Mouse (Mus musculus) ES-Bruce4 (cell line): ENCODE results near the gene Rapgef1. TPM values are rescaled to one million over a fixed set of nuclear protein-coding genes. Genes with fewer than 3 reads are reported as not detected.

ENCODE experiments used
- H3K27ac ChIP-seq: 2 replicates; pipeline ENCODE4 v1.5.1; 2012; ENCODE audit warnings: low read length, inconsistent platforms; ENCODE audit not compliant: insufficient read depth
- H3K27me3 ChIP-seq: 2 replicates; pipeline ENCODE4 v1.6.1; 2012; ENCODE audit warnings: mild to moderate bottlenecking, low read length, inconsistent platforms; ENCODE audit not compliant: control insufficient read depth, poor library complexity, insufficient read depth, severe bottlenecking
- H3K36me3 ChIP-seq: 2 replicates; pipeline ENCODE4 v1.6.1; 2012; ENCODE audit warnings: inconsistent platforms, mild to moderate bottlenecking, low read length, moderate library complexity; ENCODE audit not compliant: control insufficient read depth, poor library complexity, insufficient read depth, severe bottlenecking
- H3K4me1 ChIP-seq: one replicate; pipeline ENCODE4 v1.8.1; 2011; ENCODE audit warnings: low read length; ENCODE audit not compliant: control insufficient read depth, insufficient read depth
- H3K4me3 ChIP-seq: 2 replicates; pipeline ENCODE4 v1.5.1; 2011; ENCODE audit warnings: low read depth, mild to moderate bottlenecking, low read length
- H3K9ac ChIP-seq: 2 replicates; pipeline ENCODE4 v1.6.1; 2012; ENCODE audit warnings: low read depth, mild to moderate bottlenecking, inconsistent platforms; ENCODE audit not compliant: poor library complexity, severe bottlenecking
- H3K9me3 ChIP-seq: replicated peaks from 2 replicates; pipeline ENCODE4 v1.6.1; 2012; ENCODE audit warnings: mild to moderate bottlenecking, low read length, inconsistent platforms; ENCODE audit not compliant: control insufficient read depth, poor library complexity, insufficient read depth, severe bottlenecking
- CTCF ChIP-seq: IDR thresholded peaks from one replicate; pipeline ENCODE4 v1.8.1; 2011; ENCODE audit warnings: low read depth, low read length
- EP300 ChIP-seq: IDR thresholded peaks from 2 replicates; pipeline ENCODE4 v1.6.1; 2011; ENCODE audit warnings: low read depth, low read length; ENCODE audit not compliant: insufficient read depth
- POLR2A ChIP-seq: IDR thresholded peaks from one replicate; pipeline ENCODE4 v1.8.1; 2011; ENCODE audit warnings: low read length; ENCODE audit not compliant: insufficient read depth
- polyA plus RNA-seq: library from polyadenylated mRNA; stranded (reverse); fragments of >200 nt; gene quantifications from 2 replicates; pipeline ENCODE4 v1.2.4, GENCODE M21; 2011; ENCODE audit warnings: low read depth; ENCODE audit not compliant: missing spikeins, insufficient read depth, insufficient read length

Gene Rapgef1
- polyA plus RNA-seq, 1 experiment = 37.0 TPM

DNA sequence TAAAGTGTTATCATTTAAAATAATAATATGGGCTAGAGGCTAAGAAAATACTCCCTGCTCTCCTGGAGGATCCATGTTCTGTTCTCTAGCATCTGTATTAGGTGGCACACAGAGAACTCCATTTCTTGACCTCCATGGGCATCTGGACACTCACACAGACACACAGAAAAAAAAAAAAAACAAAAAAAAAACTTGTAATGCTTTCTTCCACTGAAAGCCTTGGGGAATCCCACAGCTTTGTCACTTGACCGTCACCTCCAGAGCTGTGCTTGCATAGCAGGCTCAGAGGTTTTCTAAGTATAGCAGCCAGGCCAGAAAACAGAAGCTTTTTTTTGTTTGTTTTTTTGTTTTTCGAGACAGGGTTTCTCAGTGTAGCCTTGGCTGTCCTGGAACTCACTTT lies 72.7 kb downstream of the Rapgef1 start:
- Histone ChIP-seq H3K4me1 (peaks cover 10% of the 10 kb centered on the region), H3K9me3 (no peaks in the 10 kb centered on the region), H3K27me3 (no peaks in the 10 kb centered on the region), H3K4me3 (no peak overlapping the region), H3K36me3 (peaks cover 11% of the 10 kb centered on the region), H3K9ac (peak overlapping the region; percentile 11; the same call in 1 of the 2 replicates), H3K27ac (peak overlapping the region; percentile 92)
- no peak for TF ChIP-seq EP300
- no peak for TF ChIP-seq CTCF
- TF ChIP-seq POLR2A = no peak

DNA sequence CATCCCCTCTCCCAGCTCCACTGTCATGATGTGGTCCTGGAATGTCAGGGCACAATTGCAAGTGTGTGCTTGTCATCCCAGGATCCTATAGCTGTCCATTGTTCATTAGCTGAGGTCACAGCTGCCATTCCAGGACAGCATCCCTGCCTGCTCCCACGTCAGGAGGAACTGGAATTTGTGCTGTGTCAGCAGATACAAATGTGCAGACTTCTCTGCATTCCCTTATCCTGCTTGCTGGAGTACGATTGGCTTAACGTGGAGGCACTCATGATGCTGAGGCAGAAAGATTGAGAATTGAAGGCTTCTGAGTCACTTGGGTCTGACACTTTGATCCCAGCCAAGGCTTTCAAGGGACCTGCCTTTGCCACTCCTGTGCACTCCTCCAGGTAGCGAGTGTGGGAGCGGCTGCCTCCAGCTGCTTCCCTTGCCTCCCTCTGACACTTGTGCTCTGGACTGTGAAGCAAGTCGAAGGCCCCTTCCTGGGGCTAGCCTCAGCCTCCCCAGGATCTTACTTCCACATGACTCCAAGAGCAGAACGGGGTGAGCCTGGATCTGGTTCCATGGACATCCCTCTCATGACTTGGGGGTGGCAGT lies 76.8 kb downstream of the Rapgef1 start:
- no peak for TF ChIP-seq CTCF
- TF ChIP-seq EP300 = no peak
- no peak for TF ChIP-seq POLR2A
- H3K9me3 ChIP-seq = no peaks in the 10 kb centered on the region
- no peaks in the 10 kb centered on the region for H3K27me3 ChIP-seq
- peaks cover 13% of the 10 kb centered on the region for H3K36me3 ChIP-seq
- H3K27ac ChIP-seq = no peak overlapping the region
- H3K4me1 ChIP-seq = peaks cover 6% of the 10 kb centered on the region
- H3K9ac ChIP-seq = no peak overlapping the region
- no peak overlapping the region for H3K4me3 ChIP-seq

DNA sequence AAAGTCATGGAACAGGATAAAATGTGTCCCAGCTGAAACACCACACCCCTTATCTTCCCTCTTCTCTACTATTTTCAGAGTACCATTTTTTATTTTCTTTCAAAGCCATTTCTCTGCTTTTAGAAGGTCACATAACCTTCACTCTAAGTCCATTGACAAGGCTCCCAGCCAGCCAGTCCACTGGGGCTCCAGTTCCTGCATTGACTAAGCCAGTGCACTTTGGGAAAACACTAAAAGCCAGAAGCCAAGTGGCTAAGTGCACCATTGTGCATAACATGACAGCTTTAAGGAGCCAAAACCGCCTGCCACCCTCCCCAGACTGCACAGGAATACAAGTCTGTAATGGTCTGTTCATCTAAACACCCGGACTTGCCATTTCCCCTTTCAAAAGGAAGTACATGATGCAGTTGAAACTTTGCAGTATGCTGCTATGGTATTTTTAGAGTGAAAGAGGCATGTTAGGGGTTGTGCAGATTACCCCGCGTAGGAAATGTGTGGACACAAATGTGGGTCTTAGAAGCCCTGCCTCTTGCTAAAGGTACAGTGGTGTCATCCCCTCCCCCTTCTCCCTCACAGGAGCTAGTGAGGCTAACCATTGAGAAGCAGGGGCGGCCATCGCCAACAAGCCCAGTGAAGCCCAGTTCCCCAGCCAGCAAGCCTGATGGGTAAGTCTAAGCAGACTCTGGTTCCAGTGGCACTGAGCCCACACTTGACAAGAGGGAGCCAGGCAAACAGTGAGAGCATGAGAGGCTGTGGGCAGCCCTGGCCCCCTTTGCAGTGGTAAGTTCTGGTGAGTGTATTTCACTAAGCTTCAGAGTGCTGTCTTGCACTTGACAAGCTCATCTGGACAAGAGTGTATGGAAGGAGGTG lies 79.1 kb downstream of the Rapgef1 start:
- no peaks in the 10 kb centered on the region for H3K27me3 ChIP-seq
- no peak overlapping the region for H3K4me3 ChIP-seq
- no peaks in the 10 kb centered on the region for H3K9me3 ChIP-seq
- peaks cover 16% of the 10 kb centered on the region for H3K36me3 ChIP-seq
- H3K4me1 ChIP-seq = peaks cover 2% of the 10 kb centered on the region
- H3K27ac ChIP-seq = no peak overlapping the region
- TF ChIP-seq EP300 (no peak), POLR2A (no peak), CTCF (no peak)
- no peak overlapping the region for H3K9ac ChIP-seq

DNA sequence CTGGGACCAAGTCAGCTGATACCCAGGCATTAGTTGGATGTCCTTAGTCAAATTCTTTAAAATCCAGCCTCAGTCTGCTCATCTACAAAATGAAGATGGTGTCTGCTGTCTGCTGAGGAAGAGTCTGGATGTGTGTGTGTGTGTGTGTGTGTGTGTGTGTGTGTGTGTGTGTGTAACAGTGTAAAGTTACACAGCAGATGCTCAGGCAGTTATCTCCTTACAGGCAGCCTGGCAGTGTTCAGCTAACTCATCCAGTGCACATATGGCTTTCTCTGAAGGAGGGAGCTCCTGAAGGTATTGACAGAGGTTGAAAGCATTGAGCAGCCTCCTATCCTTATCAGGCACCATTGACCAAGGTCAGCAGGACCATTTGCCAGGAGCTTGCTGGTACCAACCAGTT lies 81.4 kb downstream of the Rapgef1 start:
- H3K4me1 ChIP-seq = no peaks in the 10 kb centered on the region
- H3K36me3 ChIP-seq = peaks cover 16% of the 10 kb centered on the region
- no peak overlapping the region for H3K27ac ChIP-seq
- H3K27me3 ChIP-seq = no peaks in the 10 kb centered on the region
- H3K4me3 ChIP-seq = no peak overlapping the region
- no peak overlapping the region for H3K9ac ChIP-seq
- TF ChIP-seq POLR2A = no peak
- TF ChIP-seq EP300 = no peak
- no peak for TF ChIP-seq CTCF
- no peaks in the 10 kb centered on the region for H3K9me3 ChIP-seq

DNA sequence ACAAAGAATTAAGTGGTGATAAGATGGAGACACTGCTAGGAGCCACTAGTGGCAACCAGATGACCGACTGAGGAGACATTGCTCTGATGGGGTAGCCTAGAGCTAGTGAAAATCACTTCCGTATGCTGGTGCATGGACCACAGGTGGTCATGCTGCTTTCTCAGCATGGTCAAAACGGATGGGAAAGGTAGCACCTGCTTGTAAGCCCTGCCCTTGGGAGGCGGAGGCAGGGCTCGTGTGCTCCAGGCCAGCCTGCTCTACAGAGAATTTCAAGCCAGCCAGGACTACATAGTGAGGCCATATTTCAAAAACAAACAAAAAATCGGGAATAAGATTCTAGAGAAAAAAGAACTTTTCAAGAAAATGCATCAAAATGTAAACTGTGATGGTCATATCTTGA lies 81.9 kb downstream of the Rapgef1 start:
- H3K36me3 ChIP-seq = peaks cover 16% of the 10 kb centered on the region
- H3K27ac ChIP-seq = no peak overlapping the region
- H3K4me1 ChIP-seq = no peaks in the 10 kb centered on the region
- H3K27me3 ChIP-seq = no peaks in the 10 kb centered on the region
- no peak overlapping the region for H3K9ac ChIP-seq
- H3K4me3 ChIP-seq = no peak overlapping the region
- H3K9me3 ChIP-seq = no peaks in the 10 kb centered on the region
- TF ChIP-seq EP300 = no peak

DNA sequence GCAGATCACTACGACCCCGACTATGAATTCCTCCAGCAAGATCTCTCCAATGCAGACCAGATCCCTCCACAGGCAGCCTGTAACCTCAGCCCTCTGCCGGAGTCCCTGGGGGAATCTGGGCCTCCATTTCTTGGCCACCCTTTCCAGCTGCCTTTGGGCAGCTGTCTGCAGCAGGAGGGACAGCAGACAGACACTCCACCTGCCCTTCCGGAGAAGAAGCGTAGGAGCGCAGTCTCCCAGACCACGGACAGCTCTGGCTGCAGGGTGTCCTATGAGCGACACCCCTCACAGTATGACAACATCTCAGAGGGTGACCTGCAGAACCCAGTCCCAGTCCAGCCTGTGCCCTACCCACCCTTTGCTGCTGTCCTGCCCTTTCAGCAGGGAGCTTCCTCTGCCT lies 82.7 kb downstream of the Rapgef1 start:
- Histone ChIP-seq H3K9me3 (no peaks in the 10 kb centered on the region), H3K27ac (no peak overlapping the region), H3K9ac (no peak overlapping the region), H3K27me3 (no peaks in the 10 kb centered on the region), H3K36me3 (peaks cover 16% of the 10 kb centered on the region), H3K4me1 (no peaks in the 10 kb centered on the region), H3K4me3 (no peak overlapping the region)
- TF ChIP-seq POLR2A (no peak), CTCF (no peak), EP300 (no peak)
